Mouse (Mus musculus): ENCODE measurements around the gene Ccr9. TPM values are rescaled to one million over a fixed set of nuclear protein-coding genes. Genes with fewer than 3 reads are reported as not detected.
A peak's percentile ranks its signal among the peaks of the same experiment; 100 is the strongest.

The Ccr9 gene
- polyA plus RNA-seq, 1 experiment from 2014 or later = 0.61 TPM

DNA sequence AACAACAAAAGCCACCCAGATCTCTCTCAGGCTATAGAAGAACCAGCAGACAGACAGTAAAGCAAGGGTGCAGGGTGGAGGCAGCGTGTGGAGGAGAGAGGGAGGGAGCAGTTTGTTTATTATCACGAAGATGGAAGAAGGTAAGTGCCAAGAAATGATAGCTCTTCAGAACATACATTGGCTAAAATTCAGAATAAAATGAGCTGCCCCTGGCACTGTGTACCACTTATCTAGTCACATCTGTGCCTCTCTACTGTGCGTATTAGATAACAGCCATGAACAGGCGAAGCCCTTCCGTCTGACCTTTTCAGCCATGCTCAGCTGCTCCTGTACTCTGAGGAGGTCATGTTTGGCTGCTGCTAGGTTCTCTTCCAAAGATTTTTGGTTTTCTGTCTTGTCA, 23.6 kb downstream of the Ccr9 start:
- WGBS = 77% methylated on average over 5 of the region's 5 CpGs

DNA sequence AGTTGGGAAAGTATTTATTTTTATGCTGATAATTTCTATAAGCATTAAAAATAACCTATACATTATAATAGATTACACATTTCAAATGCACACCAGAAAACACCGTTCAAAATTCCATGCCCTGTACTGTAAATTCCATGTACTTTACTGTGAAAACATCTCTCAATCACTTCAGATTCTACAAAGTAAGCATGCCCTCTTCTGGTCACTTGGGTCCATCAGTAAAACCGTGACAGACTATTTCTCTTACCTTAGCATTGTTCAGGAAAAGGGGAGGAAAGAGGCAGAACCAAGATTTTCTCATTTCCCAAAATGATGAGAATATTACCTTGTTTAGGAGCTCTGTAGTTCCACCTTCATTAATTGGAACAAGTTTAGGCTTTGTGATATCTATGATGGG, 31.0 kb downstream of the Ccr9 start:
- ATAC-seq = no peak
- 42% methylated on average over 2 of the region's 2 CpGs for WGBS

More for the DNA sequence above, 23.6 kb downstream of the Ccr9 start:
- Histone ChIP-seq H3K27me3 (replicated peaks; ENCODE audit: control insufficient read depth, insufficient read depth, low read length) (no peaks in the 10 kb centered on the region), H3K4me2 (replicated peaks; ENCODE audit: low read depth) (no peak overlapping the region), H3K4me3 (ENCODE audit: low read depth, low read length) (no peak overlapping the region), H3K9me3 (ENCODE audit: control insufficient read depth) (no peaks in the 10 kb centered on the region), H3K4me1 (replicated peaks; ENCODE audit: control insufficient read depth, insufficient read depth, low read length) (no peaks in the 10 kb centered on the region), H3K9ac (ENCODE audit: low read depth, low read length) (no peak overlapping the region), H3K27ac (ENCODE audit: low read depth, low read length) (no peak overlapping the region), H3K36me3 (ENCODE audit: control insufficient read depth, insufficient read depth) (peaks cover 35% of the 10 kb centered on the region)
- TF ChIP-seq CTCF (IDR thresholded peaks at IDR 0.05; ENCODE audit: low read depth) = no peak
- no peak for ATAC-seq

DNA sequence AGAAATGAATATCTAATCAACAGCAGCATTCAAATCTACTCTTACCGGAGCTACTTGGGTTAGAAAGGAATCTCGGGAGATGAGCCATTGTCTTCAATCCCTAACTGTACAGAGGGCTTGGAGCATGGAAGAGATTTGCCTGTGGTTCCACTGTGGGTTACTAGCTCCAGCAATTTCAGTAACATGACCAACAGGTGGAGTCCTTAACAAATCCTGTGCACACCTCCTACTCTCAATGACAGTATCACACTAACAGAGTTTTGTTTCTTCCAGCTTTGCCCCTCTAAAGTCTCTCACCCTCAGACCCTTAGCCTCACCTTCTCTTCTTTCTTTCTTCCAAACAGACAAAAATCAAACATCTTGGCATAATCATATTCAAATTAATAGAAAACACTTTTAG, 34.9 kb downstream of the Ccr9 start:
- no peak overlapping the region for H3K27ac ChIP-seq (ENCODE audit: low read depth, low read length)
- H3K27me3 ChIP-seq (replicated peaks; ENCODE audit: control insufficient read depth, insufficient read depth, low read length) = no peaks in the 10 kb centered on the region
- no peak for ATAC-seq
- H3K4me3 ChIP-seq (ENCODE audit: low read depth, low read length) = no peak overlapping the region
- H3K36me3 ChIP-seq (ENCODE audit: control insufficient read depth, insufficient read depth) = peaks cover 17% of the 10 kb centered on the region
- no peaks in the 10 kb centered on the region for H3K4me1 ChIP-seq (replicated peaks; ENCODE audit: control insufficient read depth, insufficient read depth, low read length)
- no peak overlapping the region for H3K9ac ChIP-seq (ENCODE audit: low read depth, low read length)
- WGBS = 83% methylated on average over 2 of the region's 2 CpGs
- H3K9me3 ChIP-seq (ENCODE audit: control insufficient read depth) = no peaks in the 10 kb centered on the region
- H3K4me2 ChIP-seq (replicated peaks; ENCODE audit: low read depth) = no peak overlapping the region
- peak; percentile 55 for TF ChIP-seq CTCF (IDR thresholded peaks at IDR 0.05; ENCODE audit: low read depth)

More for the DNA sequence above, 31.0 kb downstream of the Ccr9 start:
- Histone ChIP-seq H3K9ac (ENCODE audit: low read depth, low read length) (no peak overlapping the region), H3K4me1 (replicated peaks; ENCODE audit: control insufficient read depth, insufficient read depth, low read length) (no peaks in the 10 kb centered on the region), H3K9me3 (ENCODE audit: control insufficient read depth) (no peaks in the 10 kb centered on the region), H3K36me3 (ENCODE audit: control insufficient read depth, insufficient read depth) (peaks cover 35% of the 10 kb centered on the region), H3K27ac (ENCODE audit: low read depth, low read length) (no peak overlapping the region), H3K27me3 (replicated peaks; ENCODE audit: control insufficient read depth, insufficient read depth, low read length) (no peaks in the 10 kb centered on the region), H3K4me2 (replicated peaks; ENCODE audit: low read depth) (no peak overlapping the region), H3K4me3 (ENCODE audit: low read depth, low read length) (no peak overlapping the region)
- TF ChIP-seq CTCF (IDR thresholded peaks at IDR 0.05; ENCODE audit: low read depth) = peak; percentile 67

DNA sequence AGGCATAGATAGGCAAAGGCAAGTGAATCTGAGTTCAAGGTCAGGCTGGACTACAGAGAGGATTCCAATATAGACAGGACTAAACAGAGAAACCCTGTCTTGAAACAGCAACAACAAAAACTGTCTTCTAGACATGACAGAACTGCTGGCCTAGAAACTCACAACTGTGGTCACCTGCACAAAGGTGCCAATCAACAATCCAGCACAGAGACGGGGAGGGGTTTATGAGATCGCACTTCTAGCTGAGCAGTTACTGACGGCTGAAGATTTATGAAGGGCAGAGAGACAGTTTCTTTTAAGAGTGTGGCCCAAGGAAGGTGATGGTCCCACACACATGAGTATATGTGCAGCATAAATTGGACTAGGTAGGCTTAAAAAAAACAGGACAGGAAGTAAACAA, 38.1 kb downstream of the Ccr9 start:
- Histone ChIP-seq H3K27ac (ENCODE audit: low read depth, low read length) (no peak overlapping the region), H3K4me3 (ENCODE audit: low read depth, low read length) (peak overlapping the region; percentile 71; the same call in 1 of the 2 replicates), H3K4me2 (replicated peaks; ENCODE audit: low read depth) (peak overlapping the region; percentile 63; the same call in 1 of the 2 replicates), H3K27me3 (replicated peaks; ENCODE audit: control insufficient read depth, insufficient read depth, low read length) (no peaks in the 10 kb centered on the region), H3K36me3 (ENCODE audit: control insufficient read depth, insufficient read depth) (peaks cover 4% of the 10 kb centered on the region), H3K9ac (ENCODE audit: low read depth, low read length) (no peak overlapping the region), H3K4me1 (replicated peaks; ENCODE audit: control insufficient read depth, insufficient read depth, low read length) (no peaks in the 10 kb centered on the region), H3K9me3 (ENCODE audit: control insufficient read depth) (no peaks in the 10 kb centered on the region)
- TF ChIP-seq CTCF (IDR thresholded peaks at IDR 0.05; ENCODE audit: low read depth) = no peak
- ATAC-seq = no peak
- 17% methylated on average over 3 of the region's 3 CpGs for WGBS

DNA sequence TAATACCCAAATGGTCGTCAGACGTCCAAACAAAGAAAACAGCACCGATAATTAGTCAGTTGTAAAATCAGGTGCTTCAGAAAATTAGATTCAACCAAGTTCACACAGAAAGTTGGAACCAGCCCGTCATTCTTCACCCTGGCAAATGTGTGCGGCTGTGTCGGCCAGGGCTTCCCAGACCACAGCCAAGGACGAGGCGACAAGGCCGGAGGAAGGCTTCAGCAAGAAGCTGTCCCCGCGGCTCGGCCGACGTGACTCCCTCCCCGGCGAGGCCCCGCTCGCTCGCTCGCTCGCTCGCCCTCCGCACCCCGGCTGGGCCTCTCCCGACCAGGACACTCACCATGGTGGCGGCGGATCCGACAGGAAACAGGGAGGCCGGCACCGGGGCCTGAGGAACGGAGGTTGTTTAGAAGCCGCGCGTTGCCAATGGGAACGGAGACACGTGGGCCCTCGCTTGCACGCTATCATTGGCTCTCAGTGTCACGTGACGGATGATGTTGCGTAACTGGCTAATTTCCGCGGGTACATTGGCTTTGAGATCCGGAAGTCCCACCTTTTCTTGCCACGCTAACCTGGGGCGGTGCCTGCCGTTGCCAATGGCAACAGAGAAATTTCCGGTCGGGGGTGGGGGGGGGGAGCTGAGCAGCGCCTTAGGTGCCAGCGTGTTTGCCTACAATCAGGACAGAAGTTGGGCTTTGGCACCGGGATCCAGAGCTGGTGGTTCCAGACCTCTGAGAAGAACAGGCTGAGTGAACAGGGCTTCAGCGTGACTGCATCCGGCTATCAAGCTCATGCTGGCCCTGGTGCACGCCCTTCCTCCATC, 39.2 kb downstream of the Ccr9 start, which contains the start of gene Lztfl1:
Lztfl1 (minus strand) TSS at position 512 of the 823 bp plus-strand sequence.
- Histone ChIP-seq H3K4me3 (ENCODE audit: low read depth, low read length) (peak within 1 kb of the TSS; percentile 71), H3K9ac (ENCODE audit: low read depth, low read length) (peak within 1 kb of the TSS; percentile 74), H3K4me2 (replicated peaks; ENCODE audit: low read depth) (peak within 1 kb of the TSS; percentile 72), H3K27me3 (replicated peaks; ENCODE audit: control insufficient read depth, insufficient read depth, low read length) (no peaks in the 10 kb centered on the region), H3K4me1 (replicated peaks; ENCODE audit: control insufficient read depth, insufficient read depth, low read length) (no peaks in the 10 kb centered on the region), H3K9me3 (ENCODE audit: control insufficient read depth) (no peaks in the 10 kb centered on the region), H3K27ac (ENCODE audit: low read depth, low read length) (peak within 1 kb of the TSS; percentile 69), H3K36me3 (ENCODE audit: control insufficient read depth, insufficient read depth) (no peaks in the 10 kb centered on the region)
- ATAC-seq = peak; percentile 100
- TF ChIP-seq CTCF (IDR thresholded peaks at IDR 0.05; ENCODE audit: low read depth) = no peak
- under 1% methylated on average over 55 of the region's 55 CpGs for WGBS

DNA sequence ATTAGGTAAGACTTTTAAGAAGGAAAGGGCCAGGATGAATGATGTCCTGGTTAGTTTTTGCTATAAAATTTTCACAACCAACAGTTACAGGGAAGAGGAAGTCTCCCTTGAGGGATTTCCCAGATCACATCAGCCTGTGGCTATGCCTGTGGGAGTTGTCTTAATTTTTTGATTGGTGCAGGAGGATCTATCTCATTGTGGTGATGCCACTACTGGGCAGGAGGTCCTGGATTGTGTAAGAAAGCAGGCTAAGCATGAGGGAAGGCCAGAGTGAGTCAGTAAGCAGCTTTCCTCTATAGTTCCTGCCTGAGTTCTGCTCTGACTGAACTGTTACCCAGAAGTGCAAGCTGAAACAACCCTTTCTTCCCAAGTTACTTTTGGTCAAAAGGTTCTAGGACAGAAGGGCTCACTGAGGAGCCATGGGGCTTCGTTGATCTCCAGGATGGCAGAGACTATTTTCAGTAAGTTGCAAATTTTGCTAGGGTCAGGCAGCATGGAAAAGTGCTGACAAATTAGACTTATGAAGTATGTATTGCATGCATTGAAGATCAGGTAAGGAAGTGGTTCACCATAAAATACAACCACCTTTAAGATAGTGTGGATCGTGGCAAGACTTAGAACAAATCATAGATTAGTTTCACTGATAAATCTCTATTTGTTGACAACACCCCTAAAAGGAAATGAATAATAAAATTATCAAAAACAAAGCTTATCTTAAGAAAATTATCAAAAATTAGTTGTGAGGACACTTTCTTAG, 44.7 kb downstream of the Ccr9 start:
- WGBS = 50% methylated on average over 2 of the region's 2 CpGs
- Histone ChIP-seq H3K27ac (ENCODE audit: low read depth, low read length) (no peak overlapping the region), H3K4me3 (ENCODE audit: low read depth, low read length) (no peak overlapping the region), H3K36me3 (ENCODE audit: control insufficient read depth, insufficient read depth) (no peaks in the 10 kb centered on the region), H3K9ac (ENCODE audit: low read depth, low read length) (no peak overlapping the region), H3K4me2 (replicated peaks; ENCODE audit: low read depth) (no peak overlapping the region), H3K27me3 (replicated peaks; ENCODE audit: control insufficient read depth, insufficient read depth, low read length) (no peaks in the 10 kb centered on the region), H3K9me3 (ENCODE audit: control insufficient read depth) (no peaks in the 10 kb centered on the region), H3K4me1 (replicated peaks; ENCODE audit: control insufficient read depth, insufficient read depth, low read length) (no peaks in the 10 kb centered on the region)
- no peak for TF ChIP-seq CTCF (IDR thresholded peaks at IDR 0.05; ENCODE audit: low read depth)
- ATAC-seq = no peak
